Mouse (Mus musculus) thymus, postnatal 0 days (tissue): ENCODE data around the gene Fn1. TPM values are rescaled to one million over a fixed set of nuclear protein-coding genes. Genes with fewer than 3 reads are reported as not detected.

Source experiments
- polyA plus RNA-seq: library from polyadenylated mRNA; unstranded; fragments of >200 nt; fragmentation: Nextera tagmentation; extraction: Ambion mirVana; gene quantifications from 2 replicates; pipeline ENCODE4 v1.2.1, GENCODE M21; 2015

The Fn1 gene
- polyA plus RNA-seq, 1 experiment from 2014 or later = 39.1 TPM

Other genes with a start within 250 kb of the Fn1 start
- 0.01 TPM in 1 of 2 replicates, not detected in the other for gene Abca12, start 238.3 kb downstream of the Fn1 start, polyA plus RNA-seq
- gene Atic, start 96.0 kb downstream of the Fn1 start, polyA plus RNA-seq = 80.8 and 92.4 TPM in 2 replicates